Mouse (Mus musculus) lung, postnatal 36 days (tissue): ENCODE results near the gene Syn3.
"Not testable (repeated sequence)": the region's sequence is repeated elsewhere in the genome, so short reads cannot be mapped to it uniquely, and the experiment has no call there.

Experiments
- DNase-seq: peaks from one replicate; pipeline ENCODE4 v3.0.0; 2022; ENCODE audit warnings: mixed read lengths

Syn3 gene

GRCm38 (mm10) chr10:86026807-86027206 is 471.9 kb downstream of the Syn3 start:
- not testable (repeated sequence) for DNase-seq

- no peak for DNase-seq
Observed at GRCm38 (mm10) chr10:86026354-86026753, 472.3 kb downstream of the Syn3 start.

- no peak for DNase-seq
Observed at GRCm38 (mm10) chr10:86025906-86026305, 472.8 kb downstream of the Syn3 start.

GRCm38 (mm10) chr10:86023149-86023548 is 475.5 kb downstream of the Syn3 start:
- no peak for DNase-seq

GRCm38 (mm10) chr10:86022474-86022816 is 476.3 kb downstream of the Syn3 start:
- DNase-seq = no peak

- DNase-seq = peak; percentile 91
Observed at GRCm38 (mm10) chr10:86021749-86022473, 476.8 kb downstream of the Syn3 start, which contains the start of gene Fbxo7. TSS of gene Fbxo7 (plus strand) at chr10:86021972.

GRCm38 (mm10) chr10:86021408-86021748 is 477.3 kb downstream of the Syn3 start:
- no peak for DNase-seq

- DNase-seq = no peak
Observed at GRCm38 (mm10) chr10:86018813-86019212, 479.9 kb downstream of the Syn3 start.

GRCm38 (mm10) chr10:86017781-86018180 is 480.9 kb downstream of the Syn3 start:
- no peak for DNase-seq

- DNase-seq = no peak
Observed at GRCm38 (mm10) chr10:86011781-86012180, 486.9 kb downstream of the Syn3 start, which contains the start of gene Bpifc. TSS of gene Bpifc (minus strand) at chr10:86011895.

- no peak for DNase-seq
Observed at GRCm38 (mm10) chr10:86011172-86011571, 487.5 kb downstream of the Syn3 start.

GRCm38 (mm10) chr10:86010636-86011035 is 488.1 kb downstream of the Syn3 start:
- DNase-seq = no peak

GRCm38 (mm10) chr10:86009688-86010087 is 489.0 kb downstream of the Syn3 start:
- DNase-seq = no peak

GRCm38 (mm10) chr10:86006455-86006854 is 492.2 kb downstream of the Syn3 start:
- DNase-seq = no peak
